Mouse (Mus musculus): ENCODE measurements at regions not wholly inside any gene's neighbourhood (a gene's known extent, or its start where the extent isn't known, plus 50 kb on each side); places are given as distances from the start of the nearest gene placed in this dataset.

- Histone ChIP-seq H3K27me3 (ENCODE audit: insufficient read depth, low read length) (no peaks in the 10 kb centered on the region), H3K36me3 (ENCODE audit: insufficient read depth, low read length) (no peaks in the 10 kb centered on the region), H3K4me1 (replicated peaks; ENCODE audit: low read depth, low read length) (no peaks in the 10 kb centered on the region), H3K9me3 (ENCODE audit: low read length) (no peaks in the 10 kb centered on the region), H3K4me3 (replicated peaks; ENCODE audit: low read length) (no peak overlapping the region)
- TF ChIP-seq POU5F1 (IDR thresholded peaks at IDR 0.05; ENCODE audit: borderline replicate concordance, low read length) (no peak), CTCF (conservative IDR thresholded peaks at IDR 0.05; ENCODE audit: low read length) (no peak), NANOG (IDR thresholded peaks at IDR 0.05; ENCODE audit: borderline replicate concordance, low read length) (no peak)
Observed at GRCm38 (mm10) chr10:6053207-6053606, 131.0 kb upstream of the Rgs17 start.

- TF ChIP-seq POU5F1 (IDR thresholded peaks at IDR 0.05; ENCODE audit: borderline replicate concordance, low read length) (no peak), CTCF (conservative IDR thresholded peaks at IDR 0.05; ENCODE audit: low read length) (no peak), NANOG (IDR thresholded peaks at IDR 0.05; ENCODE audit: borderline replicate concordance, low read length) (no peak)
Observed at GRCm38 (mm10) chr10:6043358-6043757, 121.2 kb upstream of the Rgs17 start.

GRCm38 (mm10) chr10:6039771-6040170 is 117.6 kb upstream of the Rgs17 start:
- no peaks in the 10 kb centered on the region for H3K9me3 ChIP-seq (ENCODE audit: low read length)
- H3K4me3 ChIP-seq (replicated peaks; ENCODE audit: low read length) = no peak overlapping the region

More at GRCm38 (mm10) chr10:6043358-6043757, 121.2 kb upstream of the Rgs17 start:
- no peaks in the 10 kb centered on the region for H3K36me3 ChIP-seq (ENCODE audit: insufficient read depth, low read length)
- no peaks in the 10 kb centered on the region for H3K9me3 ChIP-seq (ENCODE audit: low read length)
- H3K4me3 ChIP-seq (replicated peaks; ENCODE audit: low read length) = no peak overlapping the region
- no peaks in the 10 kb centered on the region for H3K27me3 ChIP-seq (ENCODE audit: insufficient read depth, low read length)
- H3K4me1 ChIP-seq (replicated peaks; ENCODE audit: low read depth, low read length) = no peaks in the 10 kb centered on the region

GRCm38 (mm10) chr10:6035792-6036487 is 113.7 kb upstream of the Rgs17 start:
- no peaks in the 10 kb centered on the region for H3K4me1 ChIP-seq (replicated peaks; ENCODE audit: low read depth, low read length)
- no peak overlapping the region for H3K4me3 ChIP-seq (replicated peaks; ENCODE audit: low read length)
- no peaks in the 10 kb centered on the region for H3K9me3 ChIP-seq (ENCODE audit: low read length)
- TF ChIP-seq CTCF (conservative IDR thresholded peaks at IDR 0.05; ENCODE audit: low read length) = peak; percentile 98
- TF ChIP-seq NANOG (IDR thresholded peaks at IDR 0.05; ENCODE audit: borderline replicate concordance, low read length) = no peak
- no peaks in the 10 kb centered on the region for H3K27me3 ChIP-seq (ENCODE audit: insufficient read depth, low read length)
- no peaks in the 10 kb centered on the region for H3K36me3 ChIP-seq (ENCODE audit: insufficient read depth, low read length)

More at GRCm38 (mm10) chr10:6039771-6040170, 117.6 kb upstream of the Rgs17 start:
- Histone ChIP-seq H3K4me1 (replicated peaks; ENCODE audit: low read depth, low read length) (no peaks in the 10 kb centered on the region), H3K27me3 (ENCODE audit: insufficient read depth, low read length) (no peaks in the 10 kb centered on the region), H3K36me3 (ENCODE audit: insufficient read depth, low read length) (no peaks in the 10 kb centered on the region)
- no peak for TF ChIP-seq NANOG (IDR thresholded peaks at IDR 0.05; ENCODE audit: borderline replicate concordance, low read length)
- no peak for TF ChIP-seq POU5F1 (IDR thresholded peaks at IDR 0.05; ENCODE audit: borderline replicate concordance, low read length)
- TF ChIP-seq CTCF (conservative IDR thresholded peaks at IDR 0.05; ENCODE audit: low read length) = no peak

GRCm38 (mm10) chr10:6032469-6032868 is 110.3 kb upstream of the Rgs17 start:
- no peaks in the 10 kb centered on the region for H3K9me3 ChIP-seq (ENCODE audit: low read length)
- TF ChIP-seq CTCF (conservative IDR thresholded peaks at IDR 0.05; ENCODE audit: low read length) (no peak), POU5F1 (IDR thresholded peaks at IDR 0.05; ENCODE audit: borderline replicate concordance, low read length) (no peak), NANOG (IDR thresholded peaks at IDR 0.05; ENCODE audit: borderline replicate concordance, low read length) (no peak)
- H3K4me3 ChIP-seq (replicated peaks; ENCODE audit: low read length) = no peak overlapping the region
- H3K4me1 ChIP-seq (replicated peaks; ENCODE audit: low read depth, low read length) = no peaks in the 10 kb centered on the region
- no peaks in the 10 kb centered on the region for H3K36me3 ChIP-seq (ENCODE audit: insufficient read depth, low read length)
- H3K27me3 ChIP-seq (ENCODE audit: insufficient read depth, low read length) = no peaks in the 10 kb centered on the region

- Histone ChIP-seq H3K9me3 (ENCODE audit: low read length) (no peaks in the 10 kb centered on the region), H3K27me3 (ENCODE audit: insufficient read depth, low read length) (no peaks in the 10 kb centered on the region), H3K4me1 (replicated peaks; ENCODE audit: low read depth, low read length) (no peaks in the 10 kb centered on the region), H3K36me3 (ENCODE audit: insufficient read depth, low read length) (no peaks in the 10 kb centered on the region), H3K4me3 (replicated peaks; ENCODE audit: low read length) (no peak overlapping the region)
- TF ChIP-seq POU5F1 (IDR thresholded peaks at IDR 0.05; ENCODE audit: borderline replicate concordance, low read length) = no peak
- TF ChIP-seq CTCF (conservative IDR thresholded peaks at IDR 0.05; ENCODE audit: low read length) = no peak
- TF ChIP-seq NANOG (IDR thresholded peaks at IDR 0.05; ENCODE audit: borderline replicate concordance, low read length) = no peak
Observed at GRCm38 (mm10) chr10:6027551-6027950, 105.4 kb upstream of the Rgs17 start.

GRCm38 (mm10) chr10:6026317-6026716 is 104.1 kb upstream of the Rgs17 start:
- Histone ChIP-seq H3K36me3 (ENCODE audit: insufficient read depth, low read length) (no peaks in the 10 kb centered on the region), H3K9me3 (ENCODE audit: low read length) (no peaks in the 10 kb centered on the region), H3K4me1 (replicated peaks; ENCODE audit: low read depth, low read length) (no peaks in the 10 kb centered on the region), H3K27me3 (ENCODE audit: insufficient read depth, low read length) (no peaks in the 10 kb centered on the region), H3K4me3 (replicated peaks; ENCODE audit: low read length) (no peak overlapping the region)
- TF ChIP-seq NANOG (IDR thresholded peaks at IDR 0.05; ENCODE audit: borderline replicate concordance, low read length) = no peak
- TF ChIP-seq POU5F1 (IDR thresholded peaks at IDR 0.05; ENCODE audit: borderline replicate concordance, low read length) = no peak
- no peak for TF ChIP-seq CTCF (conservative IDR thresholded peaks at IDR 0.05; ENCODE audit: low read length)

- TF ChIP-seq CTCF (conservative IDR thresholded peaks at IDR 0.05; ENCODE audit: low read length) (no peak), NANOG (IDR thresholded peaks at IDR 0.05; ENCODE audit: borderline replicate concordance, low read length) (no peak), POU5F1 (IDR thresholded peaks at IDR 0.05; ENCODE audit: borderline replicate concordance, low read length) (no peak)
- no peak overlapping the region for H3K4me3 ChIP-seq (replicated peaks; ENCODE audit: low read length)
Observed at GRCm38 (mm10) chr10:6022609-6023283, 100.5 kb upstream of the Rgs17 start.

More at GRCm38 (mm10) chr10:6022609-6023283, 100.5 kb upstream of the Rgs17 start:
- Histone ChIP-seq H3K36me3 (ENCODE audit: insufficient read depth, low read length) (no peaks in the 10 kb centered on the region), H3K9me3 (ENCODE audit: low read length) (no peaks in the 10 kb centered on the region), H3K4me1 (replicated peaks; ENCODE audit: low read depth, low read length) (0 out of 2 replicates have a peak, but pooled peaks cover 6% of the 10 kb centered on the region), H3K27me3 (ENCODE audit: insufficient read depth, low read length) (no peaks in the 10 kb centered on the region)
